Mouse (Mus musculus): ENCODE data around the gene Rcbtb2. TPM values are rescaled to one million over a fixed set of nuclear protein-coding genes. Genes with fewer than 3 reads are reported as not detected.

Rcbtb2 gene
- total and polyA plus RNA-seq, 2 experiments from 2014 or later, result 48.9 to 63.9 TPM

DNA sequence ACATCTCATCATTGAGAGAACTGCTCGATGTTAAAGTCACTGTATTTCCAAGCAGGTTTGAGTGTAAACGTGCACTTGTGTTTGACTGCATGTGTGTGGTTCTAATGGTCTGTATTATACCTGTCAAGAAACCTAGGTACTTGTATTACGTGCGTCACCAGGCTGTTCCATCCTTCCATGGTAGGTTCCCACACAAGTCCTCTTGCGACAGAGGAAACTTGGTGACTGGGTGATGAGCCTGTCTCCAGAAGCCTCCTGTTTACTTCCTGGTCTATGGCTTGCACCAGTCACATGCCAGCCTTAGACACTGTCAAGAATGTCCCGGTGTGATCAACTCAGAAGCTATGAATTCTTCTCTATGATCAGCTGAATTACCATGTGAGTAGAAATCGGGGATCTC is 15.6 kb downstream of the Rcbtb2 start:
- WGBS, result 95% methylated on average over 7 of the region's 7 CpGs
- no peak for DNase-seq
- H3K9ac ChIP-seq, result no peak overlapping the region
- H3K36me3 ChIP-seq (ENCODE audit: insufficient read depth), result no peaks in the 10 kb centered on the region
- no peaks in the 10 kb centered on the region for H3K9me3 ChIP-seq (ENCODE audit: low read length)
- H3K27me3 ChIP-seq (ENCODE audit: insufficient read depth, low read length), result no peaks in the 10 kb centered on the region
- no peak for TF ChIP-seq CTCF (IDR thresholded peaks at IDR 0.05; ENCODE audit: low read depth)
- H3K4me3 ChIP-seq (ENCODE audit: low read depth, low read length), result no peak overlapping the region
- peaks cover 6% of the 10 kb centered on the region; the same call in 1 of the 2 replicates for H3K4me1 ChIP-seq (ENCODE audit: insufficient read depth)
- H3K4me2 ChIP-seq (ENCODE audit: low read depth), result no peak overlapping the region
- ATAC-seq, result no peak
- H3K27ac ChIP-seq (ENCODE audit: low read depth, low read length), result no peak overlapping the region

DNA sequence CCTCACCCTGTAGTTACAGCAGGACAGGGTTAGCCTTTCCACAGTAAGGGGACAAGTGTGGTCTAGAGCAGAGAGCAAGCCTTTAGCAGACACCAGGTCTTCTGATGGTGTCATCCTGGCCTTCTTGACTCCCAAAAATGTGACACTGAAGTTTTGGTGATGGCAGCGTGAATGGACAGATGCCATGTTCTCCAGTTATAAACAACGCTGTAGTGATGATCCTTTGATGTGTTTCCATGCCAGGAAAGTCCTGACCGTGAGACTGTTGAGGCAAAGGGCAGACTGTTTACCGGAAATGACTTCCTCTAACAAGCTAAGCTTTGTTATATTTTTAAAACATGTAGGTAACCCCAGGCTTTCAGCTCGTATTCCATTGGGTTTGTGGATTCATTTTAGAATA is 17.0 kb downstream of the Rcbtb2 start:
- no peak overlapping the region for H3K27ac ChIP-seq (ENCODE audit: low read depth, low read length)
- no peaks in the 10 kb centered on the region for H3K9me3 ChIP-seq (ENCODE audit: low read length)
- WGBS, result 83% methylated on average over 5 of the region's 5 CpGs
- no peak for DNase-seq
- no peak for ATAC-seq
- no peak for TF ChIP-seq CTCF (IDR thresholded peaks at IDR 0.05; ENCODE audit: low read depth)
- no peaks in the 10 kb centered on the region for H3K27me3 ChIP-seq (ENCODE audit: insufficient read depth, low read length)
- no peak overlapping the region for H3K4me3 ChIP-seq (ENCODE audit: low read depth, low read length)
- H3K36me3 ChIP-seq (ENCODE audit: insufficient read depth), result no peaks in the 10 kb centered on the region
- no peak overlapping the region for H3K4me2 ChIP-seq (ENCODE audit: low read depth)
- peaks cover 17% of the 10 kb centered on the region; the same call in 1 of the 2 replicates for H3K4me1 ChIP-seq (ENCODE audit: insufficient read depth)
- H3K9ac ChIP-seq, result no peak overlapping the region

DNA sequence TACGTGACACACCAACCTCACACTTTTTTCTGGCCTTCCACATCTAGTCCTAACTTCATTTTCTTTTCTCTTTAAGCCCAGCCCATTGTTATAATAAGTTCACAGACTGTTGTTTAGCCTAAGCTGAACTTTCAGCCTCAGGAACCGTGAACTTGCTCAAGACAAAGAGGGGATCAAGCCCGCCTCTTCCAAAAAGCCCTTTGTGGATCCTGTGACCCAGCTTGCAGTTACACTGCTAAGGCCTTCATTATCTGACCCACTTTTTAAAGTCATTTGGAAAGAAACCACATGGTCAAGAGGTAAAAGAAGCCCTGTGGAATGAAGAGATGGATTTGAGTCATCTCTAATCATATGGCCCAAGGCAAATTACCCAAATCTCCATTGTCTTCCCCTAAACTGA is 19.0 kb downstream of the Rcbtb2 start:
- 60% methylated on average over 3 of the region's 3 CpGs for WGBS
- DNase-seq, result no peak
- no peak overlapping the region for H3K27ac ChIP-seq (ENCODE audit: low read depth, low read length)
- peak overlapping the region; percentile 75; the same call in 1 of the 2 replicates for H3K4me2 ChIP-seq (ENCODE audit: low read depth)
- no peak overlapping the region for H3K9ac ChIP-seq
- no peaks in the 10 kb centered on the region for H3K9me3 ChIP-seq (ENCODE audit: low read length)
- no peaks in the 10 kb centered on the region for H3K36me3 ChIP-seq (ENCODE audit: insufficient read depth)
- H3K4me3 ChIP-seq (ENCODE audit: low read depth, low read length), result no peak overlapping the region
- no peaks in the 10 kb centered on the region for H3K27me3 ChIP-seq (ENCODE audit: insufficient read depth, low read length)
- no peak for ATAC-seq
- peaks cover 17% of the 10 kb centered on the region; the same call in 1 of the 2 replicates for H3K4me1 ChIP-seq (ENCODE audit: insufficient read depth)
- TF ChIP-seq CTCF (IDR thresholded peaks at IDR 0.05; ENCODE audit: low read depth), result no peak

DNA sequence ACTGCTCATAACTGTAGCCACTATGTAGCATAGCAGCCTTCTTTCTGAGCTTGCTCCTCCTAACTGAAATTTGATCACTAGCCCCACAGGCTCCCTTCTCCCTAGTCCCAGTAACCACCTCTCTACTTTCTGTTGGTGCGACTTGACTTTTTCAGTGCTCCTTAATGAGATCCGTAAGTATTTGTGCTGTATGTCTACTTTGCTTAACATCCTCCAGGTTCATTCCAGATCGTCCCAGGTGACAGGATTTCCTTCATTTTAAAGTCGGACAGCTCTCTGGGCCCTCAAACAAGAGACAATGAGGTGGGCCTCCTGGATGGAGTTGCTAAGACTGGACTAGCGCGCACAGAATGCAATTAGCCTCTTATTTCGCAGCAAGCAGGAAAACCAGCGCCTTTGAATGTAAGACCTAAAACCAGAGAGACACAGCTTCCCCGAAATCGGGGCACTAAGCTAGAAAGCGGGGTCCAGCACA is 19.6 kb downstream of the Rcbtb2 start:
- Histone ChIP-seq H3K4me1 (ENCODE audit: insufficient read depth) (peaks cover 17% of the 10 kb centered on the region; the same call in 1 of the 2 replicates), H3K4me3 (ENCODE audit: low read depth, low read length) (peak overlapping the region; percentile 89), H3K27ac (ENCODE audit: low read depth, low read length) (peak overlapping the region; percentile 98), H3K27me3 (ENCODE audit: insufficient read depth, low read length) (no peaks in the 10 kb centered on the region), H3K36me3 (ENCODE audit: insufficient read depth) (no peaks in the 10 kb centered on the region), H3K9me3 (ENCODE audit: low read length) (no peaks in the 10 kb centered on the region), H3K9ac (peak overlapping the region; percentile 98), H3K4me2 (ENCODE audit: low read depth) (peak overlapping the region; percentile 75)
- ATAC-seq (peak; percentile 40), DNase-seq (peak; percentile 72)
- no peak for TF ChIP-seq CTCF (IDR thresholded peaks at IDR 0.05; ENCODE audit: low read depth)
- WGBS, result under 1% methylated on average over 11 of the region's 11 CpGs

DNA sequence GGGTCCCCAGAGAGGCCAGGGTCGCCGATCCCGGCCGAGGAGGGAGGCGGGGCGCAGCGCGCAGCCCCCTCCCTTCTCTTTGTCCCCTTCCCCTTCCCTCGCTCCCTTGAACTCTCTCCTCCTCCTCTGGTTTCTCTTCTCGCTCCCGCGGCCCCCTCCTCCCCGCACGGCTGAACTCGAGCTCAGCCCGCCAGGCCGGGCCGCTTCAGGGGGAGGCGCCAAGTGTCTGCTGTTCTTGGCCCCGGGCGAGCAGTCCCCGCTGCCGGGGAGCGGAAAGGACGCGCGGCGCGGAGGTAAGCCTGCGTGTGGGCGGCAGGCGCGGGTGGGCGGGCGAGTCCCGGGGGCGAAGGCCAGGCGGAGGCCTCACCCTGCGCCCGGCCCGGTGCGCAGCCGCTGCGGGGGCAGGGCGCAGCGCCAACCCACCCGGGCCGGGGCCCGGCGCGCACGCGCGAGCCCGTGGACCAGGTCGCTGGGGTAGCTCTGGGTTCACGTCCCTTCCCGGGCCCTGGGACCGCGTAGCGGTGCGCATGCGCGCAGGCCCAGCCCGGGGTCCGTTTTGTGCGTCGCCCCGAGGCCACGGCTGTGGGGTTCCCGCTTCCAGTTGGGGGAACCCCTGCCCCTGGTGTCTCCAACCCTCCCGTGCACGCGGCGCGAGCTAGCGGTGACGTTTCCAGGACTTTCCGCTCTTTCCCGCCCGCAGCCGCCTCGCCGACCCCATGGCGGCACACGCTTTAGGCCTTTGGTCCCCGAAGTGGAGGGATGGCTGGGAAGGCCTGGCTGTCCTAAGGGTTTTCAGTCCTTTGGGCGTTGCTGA is 20.3 kb downstream of the Rcbtb2 start:
- Histone ChIP-seq H3K4me1 (ENCODE audit: insufficient read depth) (peaks cover 17% of the 10 kb centered on the region; the same call in 1 of the 2 replicates), H3K27me3 (ENCODE audit: insufficient read depth, low read length) (no peaks in the 10 kb centered on the region), H3K4me3 (ENCODE audit: low read depth, low read length) (peak overlapping the region; percentile 89), H3K9me3 (ENCODE audit: low read length) (no peaks in the 10 kb centered on the region), H3K9ac (peak overlapping the region; percentile 98), H3K4me2 (ENCODE audit: low read depth) (peak overlapping the region; percentile 75), H3K36me3 (ENCODE audit: insufficient read depth) (no peaks in the 10 kb centered on the region), H3K27ac (ENCODE audit: low read depth, low read length) (peak overlapping the region; percentile 98)
- DNase-seq, result peak; percentile 84
- 3% methylated on average over 72 of the region's 88 CpGs for WGBS
- peak; percentile 90 for ATAC-seq
- TF ChIP-seq CTCF (IDR thresholded peaks at IDR 0.05; ENCODE audit: low read depth), result no peak; the same call in 1 of the 2 replicates

DNA sequence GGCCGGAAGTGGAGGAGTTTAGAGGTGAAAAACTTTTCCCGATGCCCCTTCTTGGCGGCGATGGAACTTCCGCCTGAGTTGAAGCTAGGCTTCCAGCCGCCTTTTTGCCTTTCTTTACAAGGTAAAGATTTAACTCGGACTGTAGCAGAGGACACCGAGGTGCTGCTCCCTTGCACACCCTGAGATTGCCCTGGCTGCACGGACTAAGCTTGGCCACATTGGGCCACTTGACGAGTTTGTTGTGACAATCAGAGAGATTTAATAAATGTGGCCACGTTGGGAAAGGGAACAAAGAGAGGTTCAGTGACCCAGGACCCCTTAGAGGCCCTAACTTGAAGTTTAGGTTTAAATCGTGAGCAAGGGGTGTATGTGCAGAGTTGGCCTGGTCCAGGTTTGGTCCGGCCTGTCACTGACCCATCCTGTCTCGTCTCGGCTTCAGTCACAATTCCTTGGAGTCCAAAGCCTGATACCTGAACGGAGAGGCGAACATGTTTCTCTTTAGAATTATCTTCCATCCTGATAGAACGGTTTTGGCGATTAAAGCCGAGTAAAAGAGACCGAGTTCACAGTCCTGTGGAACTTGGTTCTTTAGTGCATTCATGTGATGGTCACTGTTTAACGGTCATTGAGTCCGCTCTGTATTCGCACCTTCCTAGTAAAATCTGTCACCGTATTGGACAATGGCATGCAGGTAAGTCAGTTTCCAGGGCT is 21.0 kb downstream of the Rcbtb2 start:
- Histone ChIP-seq H3K27ac (ENCODE audit: low read depth, low read length) (peak overlapping the region; percentile 98), H3K27me3 (ENCODE audit: insufficient read depth, low read length) (no peaks in the 10 kb centered on the region), H3K9ac (peak overlapping the region; percentile 98), H3K4me3 (ENCODE audit: low read depth, low read length) (peak overlapping the region; percentile 89), H3K36me3 (ENCODE audit: insufficient read depth) (no peaks in the 10 kb centered on the region), H3K4me1 (ENCODE audit: insufficient read depth) (peaks cover 17% of the 10 kb centered on the region; the same call in 1 of the 2 replicates), H3K4me2 (ENCODE audit: low read depth) (peak overlapping the region; percentile 75), H3K9me3 (ENCODE audit: low read length) (no peaks in the 10 kb centered on the region)
- DNase-seq, result no peak
- no peak for TF ChIP-seq CTCF (IDR thresholded peaks at IDR 0.05; ENCODE audit: low read depth)
- 33% methylated on average over 25 of the region's 25 CpGs for WGBS
- ATAC-seq, result no peak
